ENCODE assay signal across 9 mouse cellular contexts in the genomic region with DNA sequence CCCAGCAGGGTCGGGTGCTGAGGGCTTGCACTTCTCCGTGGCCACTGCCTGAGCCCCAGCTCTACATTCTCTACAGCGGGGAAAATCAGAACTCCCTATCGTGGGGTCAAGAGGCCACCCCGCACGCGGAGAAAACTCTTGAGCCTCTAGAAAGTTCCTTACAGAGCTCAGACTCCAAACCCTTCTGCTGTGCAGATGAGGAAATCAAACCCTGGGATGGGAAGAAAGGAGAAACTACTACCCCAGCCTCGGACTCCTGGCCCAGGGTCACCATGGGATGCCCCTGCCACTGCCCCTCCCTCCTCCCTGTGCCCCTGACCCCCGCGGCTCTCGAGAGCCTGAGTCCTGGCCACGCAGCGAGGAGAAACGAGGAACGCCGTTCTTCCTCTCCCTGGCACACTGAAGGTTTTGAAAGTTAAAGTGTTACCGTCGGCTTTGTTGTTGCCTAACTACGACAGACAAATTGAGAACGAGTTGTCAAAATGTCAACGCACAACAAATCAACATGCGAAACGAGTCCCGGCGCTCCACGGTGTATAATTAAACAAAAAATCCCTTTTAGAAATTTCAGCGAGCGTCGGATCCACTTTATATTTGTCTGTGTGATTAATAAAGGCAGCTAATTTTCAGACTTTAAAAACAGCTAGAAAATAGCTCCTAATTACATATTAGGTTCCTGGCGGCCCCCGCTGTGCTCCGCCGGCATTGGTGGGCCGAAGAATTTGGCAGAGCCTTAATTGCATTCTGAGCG. TPM values are rescaled to one million over a fixed set of nuclear protein-coding genes. Genes with fewer than 3 reads are reported as not detected.
A peak's percentile ranks its signal among the peaks of the same experiment; 100 is the strongest.
DNase-seq lines count a peak whose midpoint lies in the region; ATAC-seq and TF ChIP-seq lines count a peak whose summit lies in the region.
"Had no signal": no experiment of that assay in that cellular context is flagged by ENCODE, and none has a peak within 500 bp of the region (broad histone marks: within the 10 kb centered on the region; RNA-seq: fewer than 3 reads in every experiment).

No protein-coding gene starts in this region.

- no peaks in the 10 kb centered on the region for H3K9me3 ChIP-seq in liver, postnatal 0 days (ENCODE audit: low read length)
- H3K9me3 ChIP-seq in embryonic facial prominence, embryonic 15.5 days (replicated peaks): no peaks in the 10 kb centered on the region
- H3K9me3 ChIP-seq in kidney, embryonic 15.5 days (replicated peaks): no peaks in the 10 kb centered on the region
- no peaks in the 10 kb centered on the region for H3K9me3 ChIP-seq in midbrain, postnatal 0 days (ENCODE audit: low read length)
- H3K9me3 ChIP-seq: G1E had no signal

- TF ChIP-seq POLR2A in liver, adult 2 months (IDR thresholded peaks at IDR 0.05; ENCODE audit: extremely low read depth, insufficient read depth, low read length): no peak

- no peaks in the 10 kb centered on the region for H3K36me3 ChIP-seq in liver, adult 2 months (ENCODE audit: control insufficient read depth, insufficient read depth, low read length)
- H3K36me3 ChIP-seq in liver, postnatal 0 days (replicated peaks; ENCODE audit: insufficient read depth, low read length): no peaks in the 10 kb centered on the region
- H3K36me3 ChIP-seq in embryonic facial prominence, embryonic 15.5 days: no peaks in the 10 kb centered on the region
- H3K36me3 ChIP-seq in kidney, embryonic 15.5 days: no peaks in the 10 kb centered on the region
- H3K36me3 ChIP-seq in midbrain, postnatal 0 days (ENCODE audit: insufficient read depth, low read length): no peaks in the 10 kb centered on the region
- H3K36me3 ChIP-seq: G1E had no signal

- H3K79me2 ChIP-seq in liver, adult 2 months (ENCODE audit: control insufficient read depth, insufficient read depth, low read length): no peaks in the 10 kb centered on the region

- peaks cover 2% of the 10 kb centered on the region; the same call in 1 of the 2 replicates for H3K4me1 ChIP-seq in liver, adult 2 months (ENCODE audit: control insufficient read depth, insufficient read depth, low read length)
- no peaks in the 10 kb centered on the region for H3K4me1 ChIP-seq in liver, postnatal 0 days (ENCODE audit: insufficient read depth)
- peaks cover 10% of the 10 kb centered on the region for H3K4me1 ChIP-seq in embryonic facial prominence, embryonic 15.5 days
- H3K4me1 ChIP-seq in kidney, embryonic 15.5 days: peaks cover 8% of the 10 kb centered on the region
- H3K4me1 ChIP-seq in midbrain, postnatal 0 days (ENCODE audit: insufficient read depth, low read length): no peaks in the 10 kb centered on the region

- ATAC-seq in liver, postnatal 0 days: no peak
- no peak for ATAC-seq in embryonic facial prominence, embryonic 15.5 days (ENCODE audit: insufficient number of reproducible peaks, low FRiP score, low TSS enrichment, low read depth)
- no peak for ATAC-seq in kidney, embryonic 15.5 days (replicated peaks; ENCODE audit: low FRiP score)
- no peak for ATAC-seq in midbrain, postnatal 0 days (ENCODE audit: low FRiP score)
- ATAC-seq in erythroblast, adult 5-6 weeks (replicated peaks; ENCODE audit: low FRiP score, poor library complexity, severe bottlenecking): no peak

- no peak for TF ChIP-seq CTCF in liver, adult 2 months (IDR thresholded peaks at IDR 0.05; ENCODE audit: low read depth, low read length)
- TF ChIP-seq CTCF in liver, postnatal 0 days (IDR thresholded peaks at IDR 0.05; ENCODE audit: low read depth): no peak
- no peak for TF ChIP-seq CTCF in midbrain, postnatal 0 days (IDR thresholded peaks at IDR 0.05)

- TF ChIP-seq EP300 in liver, postnatal 0 days (IDR thresholded peaks at IDR 0.05; ENCODE audit: low read depth): no peak

- H3K27ac ChIP-seq in liver, adult 2 months (replicated peaks; ENCODE audit: insufficient read depth, low read depth, low read length): no peak overlapping the region
- no peak overlapping the region for H3K27ac ChIP-seq in liver, postnatal 0 days (ENCODE audit: low read depth)
- H3K27ac ChIP-seq in embryonic facial prominence, embryonic 15.5 days (replicated peaks): 0 out of 2 replicates have a peak overlapping the region, but pooled peaks have one; percentile 2
- no peak overlapping the region for H3K27ac ChIP-seq in kidney, embryonic 15.5 days
- H3K27ac ChIP-seq in midbrain, postnatal 0 days (ENCODE audit: low read depth, low read length): no peak overlapping the region

- H3K4me3 ChIP-seq in liver, adult 2 months (ENCODE audit: insufficient read depth, low read depth, low read length): no peak overlapping the region
- H3K4me3 ChIP-seq in liver, postnatal 0 days (ENCODE audit: low read depth, low read length): no peak overlapping the region
- H3K4me3 ChIP-seq in embryonic facial prominence, embryonic 15.5 days (replicated peaks): no peak overlapping the region
- H3K4me3 ChIP-seq in kidney, embryonic 15.5 days (replicated peaks): no peak overlapping the region
- H3K4me3 ChIP-seq in midbrain, postnatal 0 days (ENCODE audit: low read depth, low read length): no peak overlapping the region

- no peaks in the 10 kb centered on the region for H3K27me3 ChIP-seq in liver, adult 2 months (ENCODE audit: control insufficient read depth, insufficient read depth, low read length)
- no peaks in the 10 kb centered on the region for H3K27me3 ChIP-seq in liver, postnatal 0 days (ENCODE audit: insufficient read depth, low read length)
- peaks cover 10% of the 10 kb centered on the region; the same call in 1 of the 2 replicates for H3K27me3 ChIP-seq in embryonic facial prominence, embryonic 15.5 days
- peaks cover 17% of the 10 kb centered on the region; the same call in 1 of the 2 replicates for H3K27me3 ChIP-seq in kidney, embryonic 15.5 days
- no peaks in the 10 kb centered on the region for H3K27me3 ChIP-seq in midbrain, postnatal 0 days (ENCODE audit: insufficient read depth, low read length)

- no peak overlapping the region for H3K9ac ChIP-seq in liver, adult 2 months (ENCODE audit: low read depth, low read length)
- H3K9ac ChIP-seq in liver, postnatal 0 days (replicated peaks): no peak overlapping the region
- H3K9ac ChIP-seq in embryonic facial prominence, embryonic 15.5 days: no peak overlapping the region
- H3K9ac ChIP-seq in kidney, embryonic 15.5 days: no peak overlapping the region
- H3K9ac ChIP-seq in midbrain, postnatal 0 days (replicated peaks; ENCODE audit: low read length, poor library complexity, severe bottlenecking): no peak overlapping the region

- 55% methylated on average over 35 of the region's 35 CpGs for WGBS in liver, adult 2 months
- WGBS in liver, postnatal 0 days (ENCODE audit: insufficient replicate concordance): 64% methylated on average over 35 of the region's 35 CpGs
- WGBS in embryonic facial prominence, embryonic 15.5 days: 36% methylated on average over 35 of the region's 35 CpGs
- WGBS in kidney, embryonic 15.5 days: 38% methylated on average over 35 of the region's 35 CpGs
- 40% methylated on average over 35 of the region's 35 CpGs for WGBS in midbrain, postnatal 0 days

- DNase-seq in liver, adult 2 months (ENCODE audit: extremely low read depth, low read depth, low spot score): peak; percentile 30
- no peak for DNase-seq in liver, postnatal 0 days
- peak; percentile 43 for DNase-seq in midbrain, postnatal 0 days (ENCODE audit: low spot score)
- no peak for DNase-seq in heart, postnatal 14 days
- DNase-seq: lung, postnatal 14 days had no signal

- intact Hi-C loops in heart, postnatal 14 days (cut with DNase I): loop anchor here (5.0 kb wide), 1 partner anchor 57 kb away; no protein-coding TSS in a partner anchor

- H3K4me2 ChIP-seq in liver, postnatal 0 days (ENCODE audit: low read depth, low read length): no peak overlapping the region
- no peak overlapping the region; the same call in 1 of the 2 replicates for H3K4me2 ChIP-seq in embryonic facial prominence, embryonic 15.5 days (replicated peaks)
- peak overlapping the region; percentile 26; the same call in 1 of the 2 replicates for H3K4me2 ChIP-seq in kidney, embryonic 15.5 days
- peak overlapping the region; percentile 18; the same call in 1 of the 2 replicates for H3K4me2 ChIP-seq in midbrain, postnatal 0 days (ENCODE audit: low read depth, low read length, poor library complexity, severe bottlenecking)

RNA-seq across cellular contexts. Expression of a gene that starts 30.8 kb away (rescaled TPM):
- 36.6 and 39.2 TPM in 2 replicates for total RNA-seq in liver, adult 2 months (2014; rRNA removed)
- 59.5 and 63.0 TPM in 2 replicates for polyA plus RNA-seq in liver, adult 2 months (2012; rRNA removed)
- polyA plus RNA-seq in liver, postnatal 0 days (2015; fragmentation: Nextera tagmentation; extraction: Ambion mirVana): 9.4 and 10.7 TPM in 2 replicates
- 49.6 and 51.8 TPM in 2 replicates for polyA plus RNA-seq in embryonic facial prominence, embryonic 15.5 days (2015; fragmentation: Nextera tagmentation; extraction: Ambion mirVana)
- polyA plus RNA-seq in kidney, embryonic 15.5 days (2015; fragmentation: Nextera tagmentation; extraction: Ambion mirVana): 40.2 and 42.8 TPM in 2 replicates
- 113 and 115 TPM in 2 replicates for total RNA-seq in midbrain, postnatal 0 days (2014; rRNA removed)
- polyA plus RNA-seq in midbrain, postnatal 0 days (2015; fragmentation: Nextera tagmentation; extraction: Ambion mirVana): 70.6 and 73.0 TPM in 2 replicates
- total RNA-seq in erythroblast, adult 5-6 weeks (2015; ENCODE audit: low replicate concordance): 2.1 TPM in 1 of 2 replicates, not detected in the other
- 2.0 TPM in 1 of 2 replicates, not detected in the other for total RNA-seq in erythroblast, adult 5-6 weeks (2017; ENCODE audit: low replicate concordance)
- 10 to 100 TPM in 1 of 2 experiments, 1 to 10 TPM in 1; 9.9 to 11.7 TPM for total RNA-seq in heart, postnatal 14 days (2021)

RNA-seq across cellular contexts. Expression of a gene that starts 31.1 kb away (rescaled TPM):
- 13.2 and 14.5 TPM in 2 replicates for total RNA-seq in liver, adult 2 months (2014; rRNA removed)
- polyA plus RNA-seq in liver, adult 2 months (2012; rRNA removed): 22.2 and 22.4 TPM in 2 replicates
- polyA plus RNA-seq in liver, postnatal 0 days (2015; fragmentation: Nextera tagmentation; extraction: Ambion mirVana): 3.8 and 4.5 TPM in 2 replicates
- 28.1 and 29.2 TPM in 2 replicates for polyA plus RNA-seq in embryonic facial prominence, embryonic 15.5 days (2015; fragmentation: Nextera tagmentation; extraction: Ambion mirVana)
- 30.5 and 33.4 TPM in 2 replicates for polyA plus RNA-seq in kidney, embryonic 15.5 days (2015; fragmentation: Nextera tagmentation; extraction: Ambion mirVana)
- 28.8 and 39.9 TPM in 2 replicates for total RNA-seq in midbrain, postnatal 0 days (2014; rRNA removed)
- polyA plus RNA-seq in midbrain, postnatal 0 days (2015; fragmentation: Nextera tagmentation; extraction: Ambion mirVana): 38.6 and 39.0 TPM in 2 replicates
- total RNA-seq in erythroblast, adult 5-6 weeks (2015; ENCODE audit: low replicate concordance): 0.38 and 1.0 TPM in 2 replicates
- 0.26 and 1.4 TPM in 2 replicates for total RNA-seq in erythroblast, adult 5-6 weeks (2017; ENCODE audit: low replicate concordance)
- total RNA-seq in heart, postnatal 14 days (2021): 10 to 100 TPM; 11.0 to 11.3 TPM

Comparison
In these comparisons a context has a peak if more than half of its experiments do, and no peak if none do; other contexts are left out.
1. DNase-seq: peak in liver, adult 2 months (single experiment) and midbrain, postnatal 0 days (single experiment); none in liver, postnatal 0 days (single experiment) and heart, postnatal 14 days (0 of 2).
2. H3K4me2 ChIP-seq: peak in kidney, embryonic 15.5 days (single experiment) and midbrain, postnatal 0 days (single experiment); none in liver, postnatal 0 days (single experiment) and embryonic facial prominence, embryonic 15.5 days (single experiment).